Mouse (Mus musculus): ENCODE measurements at regions not wholly inside any gene's neighbourhood (a gene's known extent, or its start where the extent isn't known, plus 50 kb on each side); places are given as distances from the start of the nearest gene placed in this dataset.
"Not testable (repeated sequence)": the region's sequence is repeated elsewhere in the genome, so short reads cannot be mapped to it uniquely, and the experiment has no call there.

DNA sequence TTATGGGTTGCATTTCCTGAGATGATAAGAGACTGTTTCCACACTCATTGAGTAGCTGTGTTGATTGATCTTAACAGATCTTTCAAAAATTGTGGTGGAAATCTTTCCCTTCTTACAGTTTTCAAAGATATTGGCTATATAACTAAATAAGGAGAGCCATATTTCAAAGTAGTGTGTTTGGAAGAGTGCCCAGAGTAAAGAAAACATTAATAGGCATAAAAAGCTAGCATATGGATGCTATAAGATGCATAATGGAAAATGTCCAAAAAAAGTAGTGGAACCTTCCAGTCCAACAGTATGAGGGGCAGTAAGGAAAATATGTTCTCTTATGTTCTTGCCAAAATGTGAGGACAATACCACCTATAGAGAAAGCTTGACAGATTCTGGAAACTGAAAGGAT lies 137.2 kb upstream of the Speer3 start:
- no peak for DNase-seq (ENCODE audit: low read depth, low spot score)

DNA sequence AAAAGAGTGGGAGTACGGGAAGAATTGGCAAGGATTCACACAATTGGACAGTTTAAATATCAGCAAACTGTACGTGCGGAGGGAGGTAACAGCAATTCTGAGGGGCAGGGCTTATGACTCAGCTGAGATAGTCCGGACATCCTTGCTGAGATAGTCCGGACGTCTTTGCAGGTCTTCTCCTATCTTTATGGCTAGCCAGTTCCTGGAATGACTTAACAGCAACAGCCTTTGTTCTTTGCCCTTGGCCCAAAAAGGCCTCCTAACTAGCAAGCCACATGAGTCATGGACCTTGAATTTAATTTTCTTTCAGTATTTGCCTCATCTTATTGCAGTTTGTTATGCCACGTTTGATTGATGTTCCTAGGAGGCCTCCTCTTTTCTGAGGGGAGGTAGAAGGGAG lies 133.1 kb upstream of the Speer3 start:
- DNase-seq (ENCODE audit: low read depth, low spot score), result not testable (repeated sequence)

DNA sequence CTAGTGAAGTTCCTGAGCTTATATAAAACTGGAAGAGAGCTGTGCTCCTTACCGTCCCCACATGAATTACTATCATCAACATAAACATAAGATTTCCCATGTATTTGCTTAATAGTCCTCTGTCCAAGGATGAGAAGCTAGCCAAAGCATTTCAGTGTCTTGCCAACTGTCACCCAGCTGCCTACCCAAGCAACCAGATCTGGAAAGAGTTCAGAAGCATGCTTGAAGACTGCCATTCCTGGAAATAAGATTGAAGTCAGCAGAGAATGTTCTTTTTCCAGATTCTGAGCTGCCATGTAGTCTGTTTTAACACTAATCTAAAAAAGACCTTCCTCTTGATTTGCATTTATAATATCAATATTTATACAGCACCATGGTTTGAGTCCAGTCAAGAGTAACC lies 131.9 kb upstream of the Speer3 start:
- DNase-seq (ENCODE audit: low read depth, low spot score), result no peak

DNA sequence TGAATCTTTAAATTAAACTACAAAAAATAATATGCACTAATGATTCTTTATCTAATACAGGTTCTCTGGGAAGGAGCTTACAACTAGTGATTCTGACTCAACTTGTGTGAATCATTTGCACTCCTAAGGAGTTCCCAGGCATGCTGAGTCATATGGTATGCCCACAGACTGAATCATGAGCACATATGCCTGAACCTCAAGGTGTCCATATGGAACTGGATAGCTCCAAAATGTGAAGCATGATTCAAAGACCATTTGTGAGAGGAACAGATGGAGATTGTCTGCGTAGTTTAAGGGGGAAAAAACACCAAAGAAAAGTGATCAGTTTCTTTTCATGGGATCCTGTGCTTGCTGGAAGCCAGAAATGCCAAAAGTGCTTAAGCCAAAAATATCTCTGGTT lies 124.0 kb upstream of the Speer3 start:
- peak; percentile 56 for DNase-seq (ENCODE audit: low read depth, low spot score)

DNA sequence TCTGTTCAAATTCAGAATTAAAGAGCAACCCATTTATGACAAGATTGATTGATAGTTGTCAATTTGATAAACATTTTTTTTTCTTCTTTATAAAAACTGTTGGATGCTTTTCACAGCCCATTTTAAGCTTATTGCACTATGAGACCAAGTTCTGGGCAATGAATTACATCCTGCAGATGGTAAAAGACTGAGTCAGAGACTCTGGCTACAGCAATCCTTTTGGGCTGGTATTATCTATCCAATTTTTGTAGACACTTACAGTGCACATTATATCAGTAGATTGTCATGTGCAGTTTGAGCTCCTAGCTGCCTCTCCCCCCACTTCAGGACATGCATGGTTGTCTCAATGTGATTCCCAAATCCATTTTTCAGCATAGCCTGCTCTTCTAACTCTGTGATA lies 122.6 kb upstream of the Speer3 start:
- DNase-seq (ENCODE audit: low read depth, low spot score), result no peak

DNA sequence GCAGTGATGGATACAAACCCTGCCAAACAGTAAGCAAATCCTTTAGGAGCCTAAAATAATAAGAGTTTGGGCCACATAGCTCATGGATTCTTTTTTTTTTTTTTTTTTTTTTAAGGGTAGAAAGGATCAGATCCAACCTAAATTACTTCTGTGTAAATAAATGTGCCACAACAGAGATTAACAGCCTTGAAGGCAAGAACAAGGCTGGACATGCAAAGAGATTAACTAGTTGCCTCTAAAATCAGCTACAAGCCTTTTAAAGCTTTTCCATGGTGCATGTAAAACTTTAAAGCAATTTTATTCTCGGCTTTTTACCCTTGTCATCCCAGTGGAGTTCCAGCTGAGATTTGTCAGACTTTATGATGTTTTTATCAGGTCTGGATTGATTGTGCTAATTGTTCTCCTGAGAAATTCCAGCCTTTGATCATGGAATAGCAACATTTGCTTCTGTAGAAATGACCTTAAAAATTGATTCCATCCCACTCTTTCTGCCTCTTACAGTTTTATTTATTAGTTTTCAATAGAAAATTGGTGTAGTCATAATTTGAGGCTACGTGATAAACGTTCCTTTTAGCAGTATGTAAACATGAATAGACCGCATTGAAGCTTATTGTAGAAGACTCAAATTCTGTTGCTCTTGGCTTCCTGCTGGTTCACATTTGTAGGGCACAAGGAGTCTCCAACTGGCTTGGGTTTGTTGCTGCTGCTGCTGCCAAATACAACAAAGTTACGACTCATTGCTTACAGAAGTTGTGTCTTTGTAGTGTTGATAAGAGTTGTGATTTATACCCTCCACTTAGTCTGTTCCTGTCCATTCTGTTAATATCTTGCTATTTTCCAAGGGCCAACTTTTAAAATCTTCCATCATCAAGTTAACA lies 100.3 kb upstream of the Speer3 start:
- no peak for DNase-seq (ENCODE audit: low read depth, low spot score)

DNA sequence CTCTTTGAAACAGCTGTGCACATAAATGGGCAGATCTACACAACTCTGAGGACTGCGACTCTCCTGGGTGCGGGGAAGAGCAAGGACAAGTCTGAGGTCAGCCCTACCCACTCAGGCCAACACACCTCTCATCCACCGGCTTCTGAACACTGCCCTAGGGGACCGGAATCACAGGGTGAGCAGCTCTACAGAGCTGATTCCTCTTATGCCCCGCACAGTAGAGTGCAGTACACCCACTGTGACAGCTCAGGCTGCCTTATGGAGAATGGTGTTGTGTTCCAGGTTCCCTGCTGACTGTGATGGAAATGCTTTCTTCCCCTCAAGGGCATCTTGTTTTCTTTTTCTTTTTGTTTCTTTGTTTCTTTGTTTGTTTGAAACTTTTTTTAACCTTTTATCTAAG lies 96.6 kb upstream of the Speer3 start:
- DNase-seq (ENCODE audit: low read depth, low spot score), result no peak
